Mouse (Mus musculus) kidney, adult 2 months (tissue): ENCODE results near the gene Gm10491.

Experiments used
- CTCF ChIP-seq: fragments of 200-500 bp; conservative IDR thresholded peaks from 2 replicates; pipeline ENCODE4 v1.5.1; 2011; ENCODE audit warnings: low read depth, mild to moderate bottlenecking, control low read depth, low read length, moderate library complexity, mixed read lengths; ENCODE audit not compliant: insufficient read depth, insufficient read length
- POLR2A ChIP-seq: fragments of 200-500 bp; IDR thresholded peaks from one replicate; pipeline ENCODE4 v1.6.1; 2011; ENCODE audit warnings: low read depth, low read length, control low read depth

- TF ChIP-seq POLR2A (peak; percentile 36), CTCF (0 out of 2 replicates have a peak, but pooled peaks have one; percentile 7)
These were observed 23.6 kb downstream of the Gm10491 start, which contains the start of gene Slc35a2 for GRCm38 (mm10) chrX:7883841-7884567.
